Mouse (Mus musculus) CH12.LX (cell line): ENCODE results near the gene Kri1. TPM values are rescaled to one million over a fixed set of nuclear protein-coding genes. Genes with fewer than 3 reads are reported as not detected.

ENCODE experiments used
- DNase-seq: peaks from one replicate; pipeline ENCODE4 v3.0.0-alpha.2; 2013; ENCODE audit errors: extremely low read depth
- H3K27ac ChIP-seq: 2 replicates; pipeline ENCODE4 v1.5.1; 2012; ENCODE audit warnings: low read depth, mild to moderate bottlenecking, control low read depth, moderate library complexity; ENCODE audit not compliant: insufficient read depth
- H3K27me3 ChIP-seq: replicated peaks from 2 replicates; pipeline ENCODE3; 2012; ENCODE audit warnings: inconsistent platforms
- H3K36me3 ChIP-seq, 2 experiments: replicated peaks in 1 of 2; 2 replicates each; pipeline versions ENCODE3 to v1.6.1; 2012; ENCODE audit warnings: inconsistent platforms in 1 of 2, low read length in 1 of 2, mild to moderate bottlenecking in 1 of 2, mixed read lengths in 1 of 2, moderate library complexity in 1 of 2; ENCODE audit not compliant: control insufficient read depth in 1 of 2, insufficient read depth in 1 of 2
- H3K4me1 ChIP-seq, 2 experiments: 2 replicates each; pipeline ENCODE4 v1.6.1; 2012; ENCODE audit warnings: inconsistent platforms in 1 of 2, moderate library complexity in 1 of 2; ENCODE audit not compliant: insufficient read depth in 2 of 2, control insufficient read depth in 1 of 2
- H3K4me2 ChIP-seq: 2 replicates; pipeline ENCODE4 v1.6.1; 2012; ENCODE audit warnings: low read depth, mild to moderate bottlenecking, control low read depth; ENCODE audit not compliant: poor library complexity, insufficient read depth, severe bottlenecking
- H3K4me3 ChIP-seq, 3 experiments: fragments of 150-350 bp in 1 of 3; sonication (generic) in 1 of 3; replicated peaks in 1 of 3; 2 replicates each; pipeline versions ENCODE3 to v1.5.1; 2011 to 2012; ENCODE audit warnings: low read depth in 2 of 3, low read length in 2 of 3, mild to moderate bottlenecking in 2 of 3, moderate library complexity in 2 of 3, control low read depth in 1 of 3, improper control_type of control experiment in 1 of 3, inconsistent platforms in 1 of 3, mixed read lengths in 1 of 3; ENCODE audit not compliant: poor library complexity in 1 of 3
- H3K79me2 ChIP-seq: replicated peaks from 2 replicates; pipeline ENCODE4 v1.6.1; 2012; ENCODE audit warnings: mild to moderate bottlenecking, moderate library complexity; ENCODE audit not compliant: control insufficient read depth, poor library complexity, insufficient read depth, severe bottlenecking; ENCODE audit errors: extremely low read depth
- H3K9ac ChIP-seq: 2 replicates; pipeline ENCODE4 v1.6.1; 2012; ENCODE audit warnings: low read depth, mild to moderate bottlenecking, control low read depth, moderate library complexity; ENCODE audit not compliant: insufficient read depth
- H3K9me3 ChIP-seq: replicated peaks from 2 replicates; pipeline ENCODE3; 2012; ENCODE audit warnings: low read length, inconsistent platforms, mixed read lengths
- BHLHE40 ChIP-seq: IDR thresholded peaks from 2 replicates; pipeline ENCODE4 v1.6.1; 2011; ENCODE audit warnings: mild to moderate bottlenecking, low read depth, low read length, improper control_type of control experiment
- E2F4 ChIP-seq: IDR thresholded peaks from 2 replicates; pipeline ENCODE4 v1.6.1; 2011; ENCODE audit warnings: low read depth, low read length, improper control_type of control experiment; ENCODE audit not compliant: insufficient replicate concordance
- ELF1 ChIP-seq: IDR thresholded peaks from 2 replicates; pipeline ENCODE4 v1.6.1; 2014; ENCODE audit warnings: low read depth, mild to moderate bottlenecking, inconsistent platforms, low read length, improper control_type of control experiment
- ETS1 ChIP-seq: conservative IDR thresholded peaks from 2 replicates; pipeline ENCODE4 v1.6.1; 2012; ENCODE audit warnings: low read depth, mild to moderate bottlenecking, inconsistent platforms, low read length, improper control_type of control experiment, moderate library complexity
- GABPA ChIP-seq: IDR thresholded peaks from 2 replicates; pipeline ENCODE4 v1.6.1; 2012; ENCODE audit warnings: low read depth, low read length, improper control_type of control experiment, inconsistent platforms; ENCODE audit not compliant: insufficient replicate concordance
- IRF4 ChIP-seq: IDR thresholded peaks from 2 replicates; pipeline ENCODE4 v1.6.1; 2014; ENCODE audit warnings: low read depth, mild to moderate bottlenecking, inconsistent platforms, low read length, improper control_type of control experiment
- JUN ChIP-seq: IDR thresholded peaks from 2 replicates; pipeline ENCODE4 v1.6.1; 2011; ENCODE audit warnings: low read depth, mild to moderate bottlenecking, low read length, improper control_type of control experiment, moderate library complexity; ENCODE audit not compliant: insufficient read depth
- KAT2A ChIP-seq: IDR thresholded peaks from 2 replicates; pipeline ENCODE4 v1.6.1; 2012; ENCODE audit warnings: low read length, improper control_type of control experiment, inconsistent platforms; ENCODE audit not compliant: insufficient replicate concordance
- NELFE ChIP-seq: IDR thresholded peaks from 2 replicates; pipeline ENCODE4 v1.6.1; 2011; ENCODE audit warnings: low read depth, low read length, improper control_type of control experiment
- PAX5 ChIP-seq: IDR thresholded peaks from 2 replicates; pipeline ENCODE4 v1.6.1; 2012; ENCODE audit warnings: low read length, inconsistent platforms, mixed read lengths
- POLR2A ChIP-seq: IDR thresholded peaks from 2 replicates; pipeline ENCODE4 v1.6.1; 2011; ENCODE audit warnings: low read depth, mild to moderate bottlenecking, improper control_type of control experiment, low read length
- POLR2AphosphoS2 ChIP-seq: IDR thresholded peaks from 2 replicates; pipeline ENCODE4 v1.6.1; 2011; ENCODE audit warnings: low read depth, low read length, improper control_type of control experiment
- RAD21 ChIP-seq: IDR thresholded peaks from 2 replicates; pipeline ENCODE4 v1.6.1; 2011; ENCODE audit warnings: low read depth, mild to moderate bottlenecking, low read length, improper control_type of control experiment, moderate library complexity
- RCOR1 ChIP-seq: conservative IDR thresholded peaks from 2 replicates; pipeline ENCODE4 v1.6.1; 2012; ENCODE audit warnings: low read depth, mild to moderate bottlenecking, inconsistent platforms, low read length, improper control_type of control experiment
- SIN3A ChIP-seq: IDR thresholded peaks from 2 replicates; pipeline ENCODE4 v1.6.1; 2012; ENCODE audit warnings: low read length, improper control_type of control experiment, inconsistent platforms
- SMC3 ChIP-seq: IDR thresholded peaks from 2 replicates; pipeline ENCODE4 v1.6.1; 2011; ENCODE audit warnings: low read depth, low read length, improper control_type of control experiment
- TBP ChIP-seq: conservative IDR thresholded peaks from 2 replicates; pipeline ENCODE4 v1.6.1; 2011; ENCODE audit warnings: low read depth, low read length, improper control_type of control experiment
- TCF12 ChIP-seq: IDR thresholded peaks from 2 replicates; pipeline ENCODE4 v1.6.1; 2014; ENCODE audit warnings: low read depth, mild to moderate bottlenecking, inconsistent platforms, low read length, improper control_type of control experiment
- ZC3H11A ChIP-seq: IDR thresholded peaks from 2 replicates; pipeline ENCODE4 v1.6.1; 2012; ENCODE audit warnings: low read depth, mild to moderate bottlenecking, inconsistent platforms, low read length, improper control_type of control experiment
- ZKSCAN1 ChIP-seq: IDR thresholded peaks from 2 replicates; pipeline ENCODE4 v1.6.1; 2012; ENCODE audit warnings: low read depth, inconsistent platforms, low read length, improper control_type of control experiment, borderline replicate concordance
- ZMIZ1 ChIP-seq: IDR thresholded peaks from 2 replicates; pipeline ENCODE4 v1.6.1; 2012; ENCODE audit warnings: low read depth, mild to moderate bottlenecking, inconsistent platforms, low read length, improper control_type of control experiment
- dilution Hi-C: fragments of 300-500 bp; cut with MboI; formaldehyde crosslinking; loops from 2 replicates; pipeline ENCODE4 v1.14.3; 2020; ENCODE audit warnings: low sequenced_read_pairs; ENCODE audit not compliant: extremely low pct_unique_long_range_greater_than_20kb, extremely low pct_ligation_motif_present
- in situ Hi-C: fragments of 300-500 bp; cut with MboI; formaldehyde crosslinking; loops from 3 replicates; pipeline ENCODE4 v1.14.3; 2019; ENCODE audit warnings: low sequenced_read_pairs, low pct_ligation_motif_present, low pct_unique_long_range_greater_than_20kb, mixed read lengths
- polyA plus RNA-seq: library from polyadenylated mRNA; unstranded; fragments of >175 nt; gene quantifications from 2 replicates; pipeline ENCODE4 v1.2.1, GENCODE M21; 2012; ENCODE audit warnings: low read depth; ENCODE audit not compliant: insufficient read length
- total RNA-seq, 2 experiments: library from RNA; depleted of rRNA; stranded (reverse); fragments of 300-350 nt in 1 of 2; fragments of >200 nt in 1 of 2; gene quantifications; 2 replicates each; pipeline ENCODE4 v1.2.3; 2012 to 2014

The Kri1 gene
- total and polyA plus RNA-seq, 3 experiments, result 28.8 to 57.1 (median 55.5) TPM

DNA sequence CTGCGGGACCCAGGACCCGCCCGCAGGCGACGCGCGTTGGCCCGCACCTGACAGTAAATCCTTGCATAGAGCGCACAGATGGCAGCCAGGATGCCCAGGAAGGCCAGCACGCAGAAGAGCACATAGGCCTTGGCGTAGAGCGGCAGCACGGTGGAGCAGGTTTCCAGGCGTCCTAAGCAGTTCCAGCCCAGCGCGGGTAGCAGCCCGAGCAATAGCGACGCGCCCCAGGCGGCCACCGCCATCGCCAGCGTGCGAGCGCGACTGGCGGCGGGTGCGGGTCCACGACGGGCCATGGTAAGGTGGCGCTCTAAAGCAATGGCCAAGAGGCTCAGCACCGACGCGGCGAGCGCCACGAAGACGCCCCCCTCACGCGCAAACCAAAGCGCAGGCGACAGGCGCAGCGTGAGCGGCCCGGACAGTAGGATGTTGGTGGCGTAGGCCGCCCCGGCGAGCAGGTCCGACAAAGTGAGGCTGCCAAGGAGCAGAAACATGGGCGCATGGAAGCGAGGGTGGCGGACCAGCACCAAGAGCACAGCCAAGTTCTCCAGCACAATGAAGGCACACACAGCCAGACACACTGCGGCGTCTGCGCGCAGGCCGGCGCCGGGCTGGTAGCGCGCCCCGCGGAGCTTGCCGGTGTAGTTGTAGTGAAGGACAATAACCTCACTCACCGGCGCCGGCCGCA is 43.2 kb downstream of the Kri1 start:
- H3K36me3 ChIP-seq, result no peaks in the 10 kb centered on the region
- H3K4me2 ChIP-seq, result no peak overlapping the region
- H3K4me1 ChIP-seq, result peaks cover 1 to 9% of the 10 kb centered on the region in 2 experiments; a peak in 3 of 4 replicates
- no peak overlapping the region for H3K9ac ChIP-seq
- DNase-seq, result no peak
- peaks cover 9% of the 10 kb centered on the region for H3K9me3 ChIP-seq
- H3K27me3 ChIP-seq, result peaks cover 4% of the 10 kb centered on the region
- dilution Hi-C loops (no loop called here), in situ Hi-C loops (no loop called here)
- H3K27ac ChIP-seq, result no peak overlapping the region
- no peak overlapping the region for H3K4me3 ChIP-seq
- TF ChIP-seq ZKSCAN1 (no peak), TBP (no peak), PAX5 (no peak), JUN (no peak), NELFE (no peak), SIN3A (no peak), POLR2AphosphoS2 (no peak), E2F4 (no peak)
- H3K79me2 ChIP-seq, result no peaks in the 10 kb centered on the region

DNA sequence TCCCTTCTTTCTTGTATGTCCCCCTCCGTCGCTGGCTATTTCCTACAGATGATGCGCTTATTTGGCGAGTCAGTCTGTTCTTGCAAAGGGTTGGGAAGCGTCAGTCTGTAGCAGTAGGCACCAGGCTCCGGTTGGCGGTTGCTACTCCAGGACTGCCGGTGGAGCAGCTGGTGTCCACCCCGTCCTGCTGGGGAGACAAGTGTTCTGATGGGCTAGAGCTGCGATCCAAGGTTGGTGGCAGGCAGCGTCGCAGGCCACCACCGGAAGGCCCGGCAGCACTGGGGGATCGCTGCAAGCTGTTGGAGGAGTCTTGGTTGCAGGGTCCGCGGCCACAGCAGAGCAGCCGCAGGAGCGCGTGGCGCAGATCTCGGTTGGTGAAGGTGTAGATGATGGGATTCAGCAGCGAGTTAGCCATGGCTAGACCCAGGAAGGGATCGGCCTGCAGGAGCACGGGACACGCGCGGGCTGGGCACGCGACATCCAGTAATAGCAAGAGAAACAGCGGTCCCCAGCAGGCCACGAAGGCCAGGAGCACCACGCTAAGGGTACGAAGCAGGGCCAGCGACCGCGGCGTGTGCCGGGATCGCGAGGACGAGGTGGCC is 43.8 kb downstream of the Kri1 start:
- H3K4me2 ChIP-seq, result no peak overlapping the region
- dilution Hi-C loops (no loop called here), in situ Hi-C loops (no loop called here)
- no peak for DNase-seq
- no peak overlapping the region for H3K9ac ChIP-seq
- peaks cover 4% of the 10 kb centered on the region for H3K27me3 ChIP-seq
- H3K27ac ChIP-seq, result no peak overlapping the region
- peaks cover 9% of the 10 kb centered on the region for H3K9me3 ChIP-seq
- no peak for TF ChIP-seq IRF4
- TF ChIP-seq RCOR1, result no peak
- TF ChIP-seq BHLHE40, result no peak
- TF ChIP-seq E2F4, result no peak
- no peak for TF ChIP-seq ZMIZ1
- no peak for TF ChIP-seq ETS1
- TF ChIP-seq RAD21, result no peak
- no peak for TF ChIP-seq JUN
- TF ChIP-seq POLR2A, result no peak
- TF ChIP-seq SMC3, result no peak
- TF ChIP-seq ZC3H11A, result no peak
- TF ChIP-seq KAT2A, result no peak
- no peak for TF ChIP-seq TCF12
- no peak for TF ChIP-seq GABPA
- no peak for TF ChIP-seq ELF1
- H3K36me3 ChIP-seq, result no peaks in the 10 kb centered on the region
- no peak overlapping the region for H3K4me3 ChIP-seq
- no peaks in the 10 kb centered on the region for H3K79me2 ChIP-seq
- peaks cover 2 to 12% of the 10 kb centered on the region in 2 experiments; a peak in 3 of 4 replicates for H3K4me1 ChIP-seq
